Mouse (Mus musculus): ENCODE measurements around the gene Itga11.
"Not testable (repeated sequence)": the region's sequence is repeated elsewhere in the genome, so short reads cannot be mapped to it uniquely, and the experiment has no call there.

Itga11 gene

GRCm38 (mm10) chr9:62819910-62820309 lies 142.3 kb downstream of the Itga11 start:
- DNase-seq: not testable (repeated sequence)

- no peak for DNase-seq
Observed at GRCm38 (mm10) chr9:62820829-62821228, 143.2 kb downstream of the Itga11 start.

- no peak for DNase-seq
Observed at GRCm38 (mm10) chr9:62821811-62822210, 144.2 kb downstream of the Itga11 start.

- DNase-seq: peak; percentile 56
Observed at GRCm38 (mm10) chr9:62825791-62826393, 148.3 kb downstream of the Itga11 start.

- peak; percentile 17 for DNase-seq
Observed at GRCm38 (mm10) chr9:62826456-62826855, 148.8 kb downstream of the Itga11 start.

- peak; percentile 26 for DNase-seq
Observed at GRCm38 (mm10) chr9:62827939-62828652, 150.5 kb downstream of the Itga11 start.

- DNase-seq: peak; percentile 91
Observed at GRCm38 (mm10) chr9:62828662-62829086, 151.0 kb downstream of the Itga11 start.

GRCm38 (mm10) chr9:62829877-62830276 lies 152.3 kb downstream of the Itga11 start:
- DNase-seq: no peak
